Mouse (Mus musculus): Measurements from ENCODE around the gene Bola2. TPM values are rescaled to one million over a fixed set of nuclear protein-coding genes. Genes with fewer than 3 reads are reported as not detected.
"Not testable (repeated sequence)": the region's sequence is repeated elsewhere in the genome, so short reads cannot be mapped to it uniquely, and the experiment has no call there.

Bola2 gene
- polyA plus RNA-seq, 1 experiment from 2014 or later: 121 TPM

DNA sequence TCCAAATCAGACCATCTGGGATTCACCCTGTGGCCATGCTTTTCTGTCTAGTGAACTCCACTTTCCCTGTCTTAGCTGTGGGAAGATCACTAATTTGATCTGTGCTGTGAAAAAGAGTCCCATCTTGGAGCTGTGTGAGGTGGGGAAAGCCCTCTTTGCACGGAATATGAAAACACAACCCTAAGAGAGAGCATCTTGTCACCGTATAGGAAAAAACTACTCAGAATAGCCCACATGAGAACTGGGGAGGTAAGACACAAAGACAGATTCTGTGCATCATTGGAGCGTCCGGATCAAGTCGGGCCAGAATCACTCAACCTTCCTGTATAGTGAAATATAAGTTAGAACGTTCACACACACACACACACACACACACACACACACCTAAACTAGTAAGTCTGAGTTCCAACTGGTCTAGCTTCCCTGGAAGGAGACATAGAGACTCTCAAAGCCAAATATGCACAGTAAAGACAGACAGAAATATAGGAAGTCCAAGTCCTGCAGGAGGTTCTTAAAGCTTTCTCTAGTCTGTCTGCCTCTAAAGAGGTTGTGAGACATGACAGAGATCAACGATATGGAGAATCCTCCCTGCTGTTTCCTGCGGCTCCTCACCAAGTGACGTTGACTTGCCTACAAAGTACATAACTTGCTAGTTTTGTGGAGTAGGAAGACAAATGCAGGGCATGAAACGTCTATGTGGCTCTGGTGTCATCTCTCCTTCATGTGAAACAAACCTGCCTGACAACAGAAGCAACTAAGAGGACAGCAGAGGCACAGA, 13.2 kb downstream of the Bola2 start:
- Histone ChIP-seq H3K27me3 (peaks cover 18% of the 10 kb centered on the region; the same call in 1 of the 2 replicates), H3K4me3 (replicated peaks) (no peak overlapping the region), H3K9me3 (replicated peaks) (no peaks in the 10 kb centered on the region), H3K36me3 (no peaks in the 10 kb centered on the region), H3K4me1 (peaks cover 14% of the 10 kb centered on the region), H3K27ac (replicated peaks) (no peak overlapping the region), H3K9ac (no peak overlapping the region), H3K4me2 (replicated peaks) (no peak overlapping the region)
- 83% methylated on average over 10 of the region's 10 CpGs for WGBS
- ATAC-seq (ENCODE audit: insufficient number of reproducible peaks, low FRiP score, low TSS enrichment, low read depth): no peak

DNA sequence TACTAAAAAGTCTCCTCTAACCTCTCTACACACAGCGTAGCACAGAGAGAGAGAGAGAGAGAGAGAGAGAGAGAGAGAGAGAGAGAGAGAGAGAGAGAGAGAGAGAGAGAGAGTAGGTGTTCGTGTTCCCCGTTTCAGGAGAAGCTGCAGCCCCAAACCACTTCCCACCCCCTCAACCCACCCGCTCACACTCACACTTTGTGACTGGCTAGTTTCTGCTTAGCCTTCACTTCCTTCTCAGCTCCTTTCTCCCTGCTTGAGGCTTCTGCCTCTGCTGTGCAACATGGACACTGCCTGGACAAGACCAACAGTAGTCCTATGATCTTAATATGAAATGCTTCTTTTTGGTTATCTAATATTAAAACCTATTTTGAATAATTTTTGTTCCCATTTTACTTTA, 15.1 kb downstream of the Bola2 start:
- H3K4me2 ChIP-seq (replicated peaks): no peak overlapping the region
- no peak for ATAC-seq (ENCODE audit: insufficient number of reproducible peaks, low FRiP score, low TSS enrichment, low read depth)
- H3K4me3 ChIP-seq (replicated peaks): no peak overlapping the region
- peaks cover 8% of the 10 kb centered on the region; the same call in 1 of the 2 replicates for H3K27me3 ChIP-seq
- no peak overlapping the region for H3K9ac ChIP-seq
- no peaks in the 10 kb centered on the region for H3K9me3 ChIP-seq (replicated peaks)
- H3K36me3 ChIP-seq: no peaks in the 10 kb centered on the region
- no peaks in the 10 kb centered on the region for H3K4me1 ChIP-seq
- 56% methylated on average over 3 of the region's 4 CpGs for WGBS
- no peak overlapping the region for H3K27ac ChIP-seq (replicated peaks)

GRCm38 (mm10) chr7:126711910-126712309, 16.7 kb downstream of the Bola2 start:
- Histone ChIP-seq H3K27ac (replicated peaks) (no peak overlapping the region), H3K9ac (no peak overlapping the region), H3K4me3 (replicated peaks) (no peak overlapping the region), H3K27me3 (no peaks in the 10 kb centered on the region), H3K4me2 (replicated peaks) (no peak overlapping the region), H3K4me1 (no peaks in the 10 kb centered on the region), H3K9me3 (replicated peaks) (no peaks in the 10 kb centered on the region), H3K36me3 (no peaks in the 10 kb centered on the region)
- 79% methylated on average over 3 of the region's 3 CpGs for WGBS
- ATAC-seq (ENCODE audit: insufficient number of reproducible peaks, low FRiP score, low TSS enrichment, low read depth): no peak

GRCm38 (mm10) chr7:126715679-126716078, 20.5 kb downstream of the Bola2 start:
- WGBS: 77% methylated on average over 4 of the region's 4 CpGs
- H3K4me3 ChIP-seq (replicated peaks): no peak overlapping the region
- no peaks in the 10 kb centered on the region for H3K27me3 ChIP-seq
- no peak overlapping the region for H3K4me2 ChIP-seq (replicated peaks)
- ATAC-seq (ENCODE audit: insufficient number of reproducible peaks, low FRiP score, low TSS enrichment, low read depth): no peak
- no peaks in the 10 kb centered on the region for H3K9me3 ChIP-seq (replicated peaks)
- H3K4me1 ChIP-seq: no peaks in the 10 kb centered on the region
- no peak overlapping the region for H3K27ac ChIP-seq (replicated peaks)
- no peaks in the 10 kb centered on the region for H3K36me3 ChIP-seq
- H3K9ac ChIP-seq: no peak overlapping the region

DNA sequence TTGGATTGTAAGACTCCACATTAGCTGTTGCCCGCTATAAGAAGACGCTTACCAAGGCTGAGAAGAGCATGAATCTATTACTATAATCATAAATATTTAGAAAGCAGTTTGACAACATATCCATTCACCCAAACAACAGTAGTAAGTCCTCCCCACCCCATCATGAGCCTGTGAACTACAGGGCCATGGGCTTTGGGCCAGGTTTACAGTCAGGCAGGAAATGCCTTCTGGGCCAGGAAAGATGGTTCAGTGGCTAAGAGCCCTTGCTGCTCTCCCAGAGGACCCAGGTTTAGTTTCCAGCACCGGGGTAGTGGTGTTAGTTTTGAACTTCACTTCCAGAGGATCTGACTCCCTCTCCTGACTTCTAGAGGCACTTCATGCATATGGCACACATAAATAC, 22.4 kb downstream of the Bola2 start:
- 87% methylated on average over 3 of the region's 3 CpGs for WGBS
- no peak for ATAC-seq (ENCODE audit: insufficient number of reproducible peaks, low FRiP score, low TSS enrichment, low read depth)
- no peaks in the 10 kb centered on the region for H3K36me3 ChIP-seq
- H3K9me3 ChIP-seq (replicated peaks): no peaks in the 10 kb centered on the region
- H3K4me1 ChIP-seq: no peaks in the 10 kb centered on the region
- no peak overlapping the region for H3K9ac ChIP-seq
- H3K4me2 ChIP-seq (replicated peaks): no peak overlapping the region
- no peaks in the 10 kb centered on the region for H3K27me3 ChIP-seq
- H3K27ac ChIP-seq (replicated peaks): no peak overlapping the region
- H3K4me3 ChIP-seq (replicated peaks): no peak overlapping the region

GRCm38 (mm10) chr7:126718787-126719337, 23.7 kb downstream of the Bola2 start:
- Histone ChIP-seq H3K4me2 (replicated peaks) (no peak overlapping the region), H3K27me3 (no peaks in the 10 kb centered on the region), H3K9me3 (replicated peaks) (no peaks in the 10 kb centered on the region), H3K4me3 (replicated peaks) (no peak overlapping the region), H3K4me1 (no peaks in the 10 kb centered on the region), H3K27ac (replicated peaks) (no peak overlapping the region), H3K36me3 (no peaks in the 10 kb centered on the region), H3K9ac (no peak overlapping the region)
- no peak for ATAC-seq (ENCODE audit: insufficient number of reproducible peaks, low FRiP score, low TSS enrichment, low read depth)
- 88% methylated on average over 5 of the region's 5 CpGs for WGBS

DNA sequence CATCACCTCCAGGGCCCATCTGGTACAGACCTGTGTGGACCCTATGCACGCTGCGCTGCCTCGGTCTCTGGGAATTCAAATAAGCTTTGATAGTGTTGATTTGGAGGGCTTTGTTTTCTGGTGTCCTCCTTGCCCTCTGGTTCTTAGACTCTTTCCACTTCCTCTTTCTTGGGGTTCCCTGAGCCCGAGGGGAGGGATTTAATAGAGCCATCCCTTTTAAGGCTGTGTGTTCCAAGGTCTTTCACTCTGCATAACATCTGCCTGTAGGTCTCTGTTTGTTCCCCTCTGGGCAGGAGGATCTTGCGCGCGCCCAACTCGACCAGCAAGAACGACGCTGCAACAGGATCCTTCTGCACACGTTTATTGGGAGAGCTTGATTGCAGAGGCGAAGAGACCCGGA, 26.4 kb downstream of the Bola2 start:
- 92% methylated on average over 13 of the region's 13 CpGs for WGBS
- H3K36me3 ChIP-seq: no peaks in the 10 kb centered on the region
- ATAC-seq (ENCODE audit: insufficient number of reproducible peaks, low FRiP score, low TSS enrichment, low read depth): no peak
- no peaks in the 10 kb centered on the region for H3K4me1 ChIP-seq
- H3K9me3 ChIP-seq (replicated peaks): no peaks in the 10 kb centered on the region
- H3K4me3 ChIP-seq (replicated peaks): no peak overlapping the region
- H3K27ac ChIP-seq (replicated peaks): no peak overlapping the region
- no peaks in the 10 kb centered on the region for H3K27me3 ChIP-seq
- H3K9ac ChIP-seq: no peak overlapping the region
- H3K4me2 ChIP-seq (replicated peaks): no peak overlapping the region

- WGBS: 62% methylated on average over 3 of the region's 3 CpGs
- Histone ChIP-seq H3K36me3 (no peaks in the 10 kb centered on the region), H3K9me3 (replicated peaks) (no peaks in the 10 kb centered on the region), H3K4me3 (replicated peaks) (no peak overlapping the region), H3K9ac (no peak overlapping the region), H3K27ac (replicated peaks) (no peak overlapping the region), H3K27me3 (no peaks in the 10 kb centered on the region), H3K4me1 (no peaks in the 10 kb centered on the region), H3K4me2 (replicated peaks) (no peak overlapping the region)
- no peak for ATAC-seq (ENCODE audit: insufficient number of reproducible peaks, low FRiP score, low TSS enrichment, low read depth)
These were observed 29.9 kb downstream of the Bola2 start for GRCm38 (mm10) chr7:126725077-126725476.

DNA sequence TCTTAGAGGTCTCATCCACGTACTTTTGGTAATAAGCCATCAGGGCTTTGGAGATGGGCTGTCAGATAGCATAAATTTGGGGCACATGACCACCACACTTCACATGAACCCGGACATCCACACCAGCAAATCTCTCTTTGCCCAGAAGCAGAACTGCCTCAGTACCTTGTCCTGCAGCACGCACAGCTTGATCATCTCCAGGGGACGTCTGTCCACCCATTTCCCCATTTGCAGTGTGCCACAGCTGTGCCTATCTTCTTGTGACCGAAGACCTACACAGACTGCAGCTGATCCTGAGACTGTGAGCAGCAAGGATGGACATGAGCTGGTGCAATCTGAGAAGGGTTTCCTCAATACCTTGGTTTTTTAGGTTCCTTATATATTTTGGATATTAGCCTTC, 30.5 kb downstream of the Bola2 start:
- no peak overlapping the region for H3K27ac ChIP-seq (replicated peaks)
- no peak overlapping the region for H3K9ac ChIP-seq
- H3K9me3 ChIP-seq (replicated peaks): no peaks in the 10 kb centered on the region
- no peak overlapping the region for H3K4me3 ChIP-seq (replicated peaks)
- H3K27me3 ChIP-seq: no peaks in the 10 kb centered on the region
- 78% methylated on average over 5 of the region's 5 CpGs for WGBS
- no peak overlapping the region for H3K4me2 ChIP-seq (replicated peaks)
- no peaks in the 10 kb centered on the region for H3K4me1 ChIP-seq
- no peaks in the 10 kb centered on the region for H3K36me3 ChIP-seq
- ATAC-seq (ENCODE audit: insufficient number of reproducible peaks, low FRiP score, low TSS enrichment, low read depth): no peak

DNA sequence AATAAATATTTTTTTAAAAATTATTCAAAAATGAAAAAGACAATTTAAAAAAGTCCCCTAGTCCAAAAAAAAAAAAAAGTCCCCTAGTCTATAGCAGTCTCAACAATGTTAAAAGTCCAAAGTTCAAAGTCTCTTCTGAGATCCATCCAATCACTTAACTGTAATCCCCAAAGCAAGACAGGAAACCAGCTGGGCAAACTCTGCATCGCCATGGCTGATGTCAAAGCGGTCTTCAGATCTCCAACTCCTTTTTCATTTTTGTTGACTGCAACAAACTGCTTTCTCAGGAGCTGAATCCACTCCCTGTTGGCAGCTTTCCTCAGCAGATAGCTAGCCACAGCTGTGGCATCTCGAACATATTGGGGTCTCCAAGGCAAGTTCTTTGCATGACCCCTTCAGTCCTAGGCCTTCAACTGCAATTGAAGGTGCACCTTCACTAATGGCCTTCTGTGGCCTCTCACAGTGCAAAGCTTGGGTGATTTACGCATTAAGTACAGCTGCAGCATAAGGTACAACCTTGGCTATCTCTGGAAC, 35.1 kb downstream of the Bola2 start:
- not testable (repeated sequence) for H3K4me2 ChIP-seq (replicated peaks); H3K27me3 ChIP-seq; H3K36me3 ChIP-seq; H3K9ac ChIP-seq; H3K27ac ChIP-seq (replicated peaks); H3K4me1 ChIP-seq; H3K4me3 ChIP-seq (replicated peaks); ATAC-seq (ENCODE audit: insufficient number of reproducible peaks, low FRiP score, low TSS enrichment, low read depth); H3K9me3 ChIP-seq (replicated peaks)
- 75% methylated on average over 4 of the region's 4 CpGs for WGBS

DNA sequence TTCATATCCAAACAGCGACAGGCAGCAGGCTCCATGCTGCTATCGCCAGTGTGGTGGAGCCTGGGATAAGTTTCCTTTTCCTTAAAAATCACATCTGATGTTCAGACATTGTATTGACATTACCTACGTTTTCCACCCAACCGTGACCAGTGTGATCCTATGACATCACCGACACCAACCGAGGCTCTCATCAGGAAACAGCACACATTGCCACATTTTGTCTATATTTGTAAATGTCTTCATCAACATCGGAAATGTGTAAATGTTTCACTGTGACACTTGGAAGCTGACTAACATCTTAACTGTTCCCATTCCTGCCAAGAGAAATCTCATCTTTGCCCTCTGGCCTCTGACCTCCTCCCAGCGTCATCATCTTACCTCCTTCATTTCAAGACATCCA, 40.9 kb downstream of the Bola2 start:
- Histone ChIP-seq H3K4me3 (replicated peaks) (no peak overlapping the region), H3K36me3 (no peaks in the 10 kb centered on the region), H3K27me3 (no peaks in the 10 kb centered on the region), H3K9ac (no peak overlapping the region), H3K4me2 (replicated peaks) (no peak overlapping the region), H3K4me1 (0 out of 2 replicates have a peak, but pooled peaks cover 1% of the 10 kb centered on the region), H3K27ac (replicated peaks) (no peak overlapping the region), H3K9me3 (replicated peaks) (no peaks in the 10 kb centered on the region)
- 72% methylated on average over 8 of the region's 8 CpGs for WGBS
- no peak for ATAC-seq (ENCODE audit: insufficient number of reproducible peaks, low FRiP score, low TSS enrichment, low read depth)

DNA sequence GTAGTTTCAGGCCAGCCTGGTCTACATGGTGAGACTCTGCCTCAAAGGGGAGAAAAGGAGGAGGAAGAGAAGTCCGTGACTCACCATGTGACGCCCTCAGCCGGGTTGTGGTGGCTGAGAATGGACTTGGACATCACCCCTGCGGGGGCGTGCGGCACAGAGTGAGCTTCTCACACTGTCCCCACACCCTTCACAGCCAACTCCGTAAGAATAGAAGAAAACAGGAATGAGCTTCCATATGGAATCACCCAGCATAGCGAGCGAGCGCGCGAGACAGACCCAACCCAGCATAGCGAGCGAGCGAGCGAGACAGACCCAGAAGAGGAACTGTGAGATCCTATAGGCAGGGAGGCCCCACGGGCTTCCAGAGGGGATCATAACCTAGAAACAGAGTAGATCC, 44.4 kb downstream of the Bola2 start:
- Histone ChIP-seq H3K36me3 (no peaks in the 10 kb centered on the region), H3K4me3 (replicated peaks) (no peak overlapping the region), H3K4me1 (0 out of 2 replicates have a peak, but pooled peaks cover 3% of the 10 kb centered on the region), H3K9me3 (replicated peaks) (no peaks in the 10 kb centered on the region), H3K27me3 (no peaks in the 10 kb centered on the region), H3K27ac (replicated peaks) (no peak overlapping the region), H3K4me2 (replicated peaks) (no peak overlapping the region), H3K9ac (no peak overlapping the region)
- no peak for ATAC-seq (ENCODE audit: insufficient number of reproducible peaks, low FRiP score, low TSS enrichment, low read depth)
- 86% methylated on average over 17 of the region's 17 CpGs for WGBS

All from embryonic facial prominence, embryonic 15.5 days (tissue).